Mouse (Mus musculus): ENCODE measurements around the gene Amfr.

Amfr gene

GRCm38 (mm10) chr8:93932873-93933272 lies 79.8 kb downstream of the Amfr start:
- peak; percentile 77 for DNase-seq (ENCODE audit: low spot score)

DNA sequence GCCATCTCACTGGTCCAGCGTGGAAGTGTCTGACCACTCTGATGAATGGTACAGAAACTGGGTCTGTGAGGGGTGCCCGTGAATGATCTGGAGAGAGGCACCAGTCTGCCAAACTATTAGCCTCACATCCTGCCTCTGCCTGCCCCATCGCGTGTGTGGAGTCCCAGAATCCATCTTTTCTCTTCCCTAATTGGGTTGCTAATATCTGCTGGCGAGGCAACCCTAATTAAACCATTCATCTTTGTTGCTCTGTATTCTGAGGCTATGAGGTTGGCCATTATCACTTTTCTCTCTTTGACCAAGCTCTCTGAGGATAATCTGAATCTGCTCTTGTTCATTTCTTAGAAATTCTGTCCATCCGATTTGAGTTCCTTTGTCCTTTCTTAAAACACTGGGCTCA lies 81.3 kb downstream of the Amfr start:
- DNase-seq (ENCODE audit: low spot score), result no peak

GRCm38 (mm10) chr8:93929233-93929632 lies 83.4 kb downstream of the Amfr start:
- DNase-seq (ENCODE audit: low spot score), result no peak

- no peak for DNase-seq (ENCODE audit: low spot score)
These were observed 87.1 kb downstream of the Amfr start for GRCm38 (mm10) chr8:93925513-93925912.

GRCm38 (mm10) chr8:93923897-93924334 lies 88.7 kb downstream of the Amfr start:
- DNase-seq (ENCODE audit: low spot score), result no peak

Data from ovary, postnatal 36 days (tissue).